ENCODE assay signal across 17 mouse cellular contexts in the genomic region with DNA sequence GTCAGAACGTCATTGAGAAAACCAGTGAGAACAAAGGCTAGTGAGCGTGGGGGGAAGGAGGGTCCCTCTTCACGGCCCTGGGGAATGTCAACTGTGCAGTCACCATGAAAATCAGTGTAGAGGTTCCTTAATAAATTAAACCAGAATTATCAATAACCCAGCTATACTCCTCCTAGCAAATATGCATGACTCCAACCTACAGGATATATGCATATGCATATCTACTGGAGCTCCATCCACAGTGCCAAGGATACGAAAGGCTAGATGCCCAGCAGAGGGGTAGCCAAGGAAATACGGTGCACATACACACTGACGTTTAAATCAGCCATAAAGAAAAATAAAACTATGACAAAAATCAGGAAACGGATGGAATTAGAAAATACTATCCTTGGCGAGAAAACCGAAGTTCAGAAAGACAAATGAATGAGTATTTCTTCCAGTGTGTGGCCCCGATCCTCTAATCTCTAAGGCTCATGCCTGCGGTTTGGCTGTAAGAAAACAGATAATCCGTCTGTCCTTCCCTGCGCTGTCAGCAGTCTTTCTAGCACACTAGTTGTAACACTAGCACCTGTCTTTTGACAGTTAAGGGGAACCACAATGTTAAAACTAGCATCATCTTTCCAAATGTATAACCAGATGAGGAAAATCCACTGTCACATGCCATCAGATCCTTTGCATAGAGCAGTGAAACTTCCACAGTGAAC.
"Had no signal": no experiment of that assay in that cellular context is flagged by ENCODE, and none has a peak within 500 bp of the region (broad histone marks: within the 10 kb centered on the region; RNA-seq: fewer than 3 reads in every experiment).

No protein-coding gene starts in this region.

- H3K4me2 ChIP-seq: kidney, embryonic 15.5 days; limb, embryonic 15.5 days; lung, embryonic 14.5 days; neural tube, embryonic 15.5 days; stomach, embryonic 15.5 days had no signal

- H3K9me3 ChIP-seq: kidney, embryonic 15.5 days; limb, embryonic 15.5 days; megakaryocyte, embryonic 14.5 days; neural tube, embryonic 15.5 days; stomach, embryonic 15.5 days had no signal

- H3K4me3 ChIP-seq: kidney, embryonic 15.5 days; limb, embryonic 15.5 days; megakaryocyte, embryonic 14.5 days; myocyte; neural tube, embryonic 15.5 days; stomach, embryonic 15.5 days had no signal

- H3K9ac ChIP-seq: kidney, embryonic 15.5 days; limb, embryonic 15.5 days; lung, embryonic 14.5 days; neural tube, embryonic 15.5 days; stomach, embryonic 15.5 days had no signal

- DNase-seq: kidney, adult 2 months; kidney, postnatal 14 days; lung, embryonic 14.5 days; lung, postnatal 10 days; lung, postnatal 4 days; midbrain, embryonic 14.5 days; right cerebral cortex, postnatal 4 days; spleen, adult 18-20 months; thymus, adult 2 months; thymus, postnatal 36 days had no signal

- ATAC-seq: intestine, embryonic 16.5 days had no signal

- H3K27me3 ChIP-seq: kidney, embryonic 15.5 days; limb, embryonic 15.5 days; megakaryocyte, embryonic 14.5 days; neural tube, embryonic 15.5 days; stomach, embryonic 15.5 days had no signal

- H3K4me1 ChIP-seq: limb, embryonic 15.5 days; neural tube, embryonic 15.5 days; stomach, embryonic 15.5 days had no signal

- H3K27ac ChIP-seq: kidney, embryonic 15.5 days; limb, embryonic 15.5 days; neural tube, embryonic 15.5 days; stomach, embryonic 15.5 days had no signal
